Mouse (Mus musculus) thymus, adult 18-20 months (tissue): ENCODE measurements around the gene Maml3.
A peak's percentile ranks its signal among the peaks of the same experiment; 100 is the strongest.

ENCODE experiments used
- DNase-seq, 2 experiments: peaks; one replicate each; pipeline ENCODE4 v3.0.0; 2022; ENCODE audit warnings: mixed read lengths in 2 of 2

The Maml3 gene

DNA sequence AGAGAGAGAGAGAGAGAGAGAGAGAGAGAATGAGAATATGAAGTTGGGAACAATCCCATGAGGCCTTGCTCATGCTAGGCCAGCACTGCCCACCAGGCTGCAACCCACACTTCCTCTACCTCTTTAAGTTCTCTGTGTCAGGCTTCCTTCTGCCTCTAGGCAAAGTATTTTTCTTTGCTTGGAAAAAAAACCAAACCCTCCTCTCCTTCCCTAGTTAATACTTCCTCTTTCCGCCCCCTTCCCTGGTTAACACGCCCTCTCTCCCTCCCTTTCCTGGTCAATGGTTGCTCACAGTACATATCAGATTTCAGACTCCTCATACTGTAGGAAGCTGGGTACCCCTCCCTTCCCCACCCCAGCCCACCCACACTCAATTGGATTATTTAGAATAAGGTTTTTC lies 245.7 kb downstream of the Maml3 start:
- no peak for DNase-seq

DNA sequence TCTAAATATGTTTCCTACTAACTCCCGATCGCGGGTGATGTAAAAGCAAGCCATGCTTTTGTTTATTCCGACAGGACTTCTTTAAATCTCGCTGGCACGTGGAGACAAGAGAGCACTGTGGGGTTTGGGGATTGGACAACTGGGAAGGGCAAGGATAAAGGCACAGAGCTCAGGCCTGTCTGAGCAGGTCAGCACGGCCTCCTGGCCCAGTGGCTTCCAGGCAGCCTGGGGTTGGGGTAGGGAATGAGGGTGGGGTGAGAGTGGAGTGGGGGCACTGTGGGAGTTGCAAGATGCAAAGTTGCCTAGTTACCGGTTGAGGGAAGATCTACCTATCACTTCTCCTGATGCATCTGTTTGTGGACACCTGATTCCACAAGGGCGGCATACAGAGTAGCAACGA lies 250.7 kb downstream of the Maml3 start:
- no peak for DNase-seq

DNA sequence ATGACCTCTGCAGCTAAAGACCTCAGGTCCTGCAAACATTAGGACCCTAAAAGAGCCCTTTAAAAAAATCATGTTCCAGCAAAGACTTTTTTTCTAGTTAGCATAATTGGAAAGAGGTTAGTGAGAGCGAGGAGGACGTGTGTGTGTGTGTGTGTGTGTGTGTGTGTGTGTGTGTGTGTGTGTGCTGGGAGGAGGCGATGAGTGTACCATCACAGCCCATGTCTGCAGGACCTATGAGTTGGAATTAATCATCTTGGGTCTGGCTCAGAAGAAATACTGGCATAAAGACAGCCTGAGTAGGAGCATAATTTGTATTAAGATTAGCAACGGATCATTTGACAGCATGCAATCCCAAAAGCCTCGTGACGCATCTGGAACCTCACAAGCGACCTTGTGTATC lies 251.3 kb downstream of the Maml3 start:
- DNase-seq, result no peak

DNA sequence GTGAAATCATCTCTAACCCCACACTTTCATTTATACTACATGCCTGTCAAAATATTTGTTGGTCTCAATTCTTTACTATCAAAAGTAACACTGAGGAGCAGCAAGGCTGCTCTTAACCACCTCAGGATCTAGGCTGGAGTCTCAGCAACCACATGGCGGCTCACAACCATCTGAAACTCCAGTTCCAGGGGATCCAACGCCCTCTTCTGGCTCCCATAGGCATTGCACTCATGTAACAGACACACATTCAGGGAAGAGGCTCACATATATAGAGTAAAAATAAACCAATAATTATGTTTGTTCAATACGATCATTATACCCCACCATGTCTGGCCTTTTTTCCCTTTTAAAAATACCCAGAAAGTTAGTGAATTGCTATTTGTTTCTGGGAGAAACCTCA lies 252.2 kb downstream of the Maml3 start:
- no peak for DNase-seq

DNA sequence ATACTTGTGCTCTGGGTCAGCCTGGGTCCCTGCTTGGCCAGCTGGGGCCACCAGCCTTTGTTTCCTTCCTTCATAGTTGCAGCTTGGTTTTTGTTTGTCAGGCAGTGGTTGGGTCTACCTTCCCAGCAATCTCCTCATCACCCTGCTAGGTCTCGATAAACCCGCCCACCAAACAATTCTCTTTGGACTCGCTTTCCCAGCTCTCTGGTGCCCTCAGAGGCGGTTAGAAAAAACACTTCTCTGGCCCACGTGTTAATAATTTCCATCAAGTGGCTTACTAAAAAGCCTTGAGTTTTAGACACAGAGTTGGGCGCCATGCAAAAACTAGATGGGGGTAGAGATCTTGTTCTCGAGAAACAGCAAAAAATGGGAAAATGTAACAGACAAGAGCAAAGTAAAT lies 253.3 kb downstream of the Maml3 start:
- no peak for DNase-seq

DNA sequence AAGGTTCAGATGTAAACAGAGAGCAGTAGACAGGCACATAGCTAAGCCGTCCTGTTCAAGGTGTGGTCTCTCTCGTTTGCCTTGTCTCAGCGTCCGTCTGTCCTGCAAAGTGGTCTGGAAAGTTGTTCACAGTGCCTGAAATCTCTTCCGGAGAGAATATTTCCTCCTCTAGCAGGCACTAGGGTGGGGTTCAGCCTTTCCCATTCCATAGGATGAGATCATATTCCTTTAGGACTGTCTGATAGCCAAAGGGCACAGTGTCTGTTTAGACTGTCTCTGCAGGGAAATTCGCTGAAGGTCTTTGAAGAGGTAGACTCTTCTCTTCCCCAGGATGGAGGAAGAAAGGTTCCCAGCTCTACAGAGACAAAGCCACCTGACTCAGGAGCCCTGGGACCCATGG lies 255.4 kb downstream of the Maml3 start:
- DNase-seq, result no peak

DNA sequence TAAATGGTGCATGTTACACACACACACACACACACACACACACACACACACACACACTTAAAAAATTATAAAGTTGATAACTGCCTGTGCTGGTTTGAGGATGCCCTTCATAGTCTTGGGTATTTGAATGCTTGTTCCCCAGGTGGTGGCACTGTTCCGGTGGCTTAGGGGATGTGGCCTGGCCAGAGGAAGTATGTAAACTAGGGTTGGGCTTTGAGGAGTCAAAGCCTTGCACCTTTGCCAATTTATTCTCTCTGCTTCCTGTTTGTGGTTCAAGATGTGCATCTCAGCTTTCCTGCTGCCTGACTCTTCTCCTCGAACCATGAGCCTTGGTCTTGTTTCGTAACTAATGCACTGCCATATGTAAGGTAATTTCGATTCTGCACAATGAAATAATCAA lies 257.6 kb downstream of the Maml3 start:
- DNase-seq, result peak in 1 of 2 experiments; percentile 13

DNA sequence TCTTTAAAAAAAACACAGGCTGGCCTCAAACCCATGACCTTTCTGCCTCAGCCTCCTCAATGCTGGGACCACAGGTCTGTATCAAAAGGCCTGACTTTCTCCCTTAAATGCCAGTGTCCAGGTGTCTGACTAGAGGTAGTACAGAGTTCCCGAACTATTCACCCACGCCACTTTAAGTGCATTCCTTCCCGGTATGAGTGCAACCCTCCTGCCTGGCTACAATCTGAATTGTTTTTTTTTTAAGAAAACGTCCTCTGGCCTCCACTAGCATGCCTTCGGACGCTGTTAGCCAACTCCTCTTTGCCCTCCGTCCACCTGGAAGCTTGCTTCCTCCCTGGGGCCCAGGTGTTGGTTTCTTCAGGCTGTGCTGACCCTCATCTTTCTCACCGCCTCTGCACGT lies 260.6 kb downstream of the Maml3 start:
- no peak for DNase-seq

DNA sequence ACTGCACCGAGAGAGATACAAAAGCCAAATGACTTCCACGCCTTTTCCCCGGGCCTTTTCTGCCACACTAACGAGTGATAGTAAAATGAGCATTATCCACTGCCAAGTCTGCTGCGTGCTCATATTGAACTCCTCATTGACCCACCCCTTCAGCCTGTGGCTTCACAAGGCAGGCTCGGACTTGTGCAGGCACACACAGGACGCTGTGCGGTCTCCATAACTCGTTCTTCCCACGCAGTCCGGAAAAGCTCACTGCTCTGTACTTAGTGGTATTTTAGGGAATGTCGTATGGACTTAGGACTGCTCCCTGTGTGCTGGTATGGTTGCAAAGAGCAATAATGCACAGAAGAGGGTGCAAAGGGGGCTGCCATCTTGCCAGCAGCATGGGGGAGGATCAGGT lies 262.7 kb downstream of the Maml3 start:
- DNase-seq, result no peak

DNA sequence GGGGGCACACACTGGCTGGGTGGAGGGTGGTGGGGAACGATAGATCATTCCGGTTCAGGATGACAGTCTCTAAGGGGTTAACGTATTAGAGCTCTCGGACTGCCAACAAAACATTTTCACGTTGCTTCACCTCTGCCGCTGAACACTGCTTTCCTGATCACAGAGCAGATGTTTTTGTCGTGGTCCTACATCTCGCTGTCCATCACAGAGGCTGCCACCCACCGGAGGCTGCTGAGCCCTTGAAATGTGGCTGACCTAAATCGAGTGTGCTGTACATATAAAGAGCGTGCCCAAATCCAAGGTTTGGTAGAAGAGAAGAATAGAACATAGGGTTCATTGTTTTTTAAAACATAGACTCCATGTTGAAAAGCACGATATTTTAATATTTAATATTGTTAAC lies 263.3 kb downstream of the Maml3 start:
- no peak for DNase-seq

DNA sequence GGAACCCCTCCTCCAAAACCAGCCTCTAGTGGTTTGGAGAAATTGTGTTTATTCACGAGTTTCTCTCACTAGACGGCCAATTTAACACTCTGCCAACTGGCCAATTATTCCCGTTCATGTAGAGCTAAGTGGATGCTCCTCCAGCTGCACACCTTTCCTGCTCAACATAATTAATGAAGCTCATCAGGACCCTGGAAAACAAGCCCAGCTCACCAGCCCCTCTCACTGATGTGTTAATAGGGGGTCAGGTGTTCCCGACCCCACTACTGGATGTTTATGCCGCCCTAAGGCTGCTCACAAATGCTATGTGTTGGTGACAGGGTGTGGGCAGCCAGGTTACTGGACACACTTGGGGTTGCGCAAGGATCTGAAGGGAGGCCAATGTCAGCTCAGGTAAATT lies 263.7 kb downstream of the Maml3 start:
- no peak for DNase-seq

DNA sequence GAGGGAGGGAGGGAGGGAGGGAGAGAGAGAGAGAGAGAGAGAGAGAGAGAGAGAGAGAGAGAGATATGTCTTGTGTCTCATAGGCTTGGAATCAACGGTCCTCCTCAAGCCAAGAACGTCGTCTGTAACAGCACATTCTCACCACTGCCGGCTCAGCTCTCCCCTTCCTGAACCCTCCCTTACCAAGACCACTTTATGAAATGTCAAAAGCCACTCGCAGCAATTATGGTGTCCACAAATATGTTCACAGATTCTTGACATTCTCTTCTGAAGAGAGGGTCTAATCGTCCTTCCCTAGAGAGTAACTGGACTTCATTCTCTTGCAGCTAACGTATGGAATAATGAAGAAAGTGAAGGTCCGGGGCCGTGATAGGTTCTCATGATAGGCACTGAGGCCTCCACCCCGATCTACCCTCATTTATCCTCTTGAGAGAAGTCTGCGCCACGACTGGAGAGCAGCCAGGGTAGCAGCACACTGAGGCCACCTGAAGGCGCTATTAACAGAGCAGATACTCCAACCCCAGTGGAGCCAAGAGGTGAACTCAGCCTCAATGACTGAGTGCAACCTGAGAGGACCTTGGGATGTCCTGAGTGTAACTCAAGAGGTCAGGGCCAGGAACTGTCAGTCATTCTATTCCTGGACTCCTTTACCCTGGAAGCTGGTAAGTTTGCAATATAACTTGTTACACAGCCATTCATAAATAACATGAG lies 264.6 kb downstream of the Maml3 start:
- DNase-seq, result no peak

DNA sequence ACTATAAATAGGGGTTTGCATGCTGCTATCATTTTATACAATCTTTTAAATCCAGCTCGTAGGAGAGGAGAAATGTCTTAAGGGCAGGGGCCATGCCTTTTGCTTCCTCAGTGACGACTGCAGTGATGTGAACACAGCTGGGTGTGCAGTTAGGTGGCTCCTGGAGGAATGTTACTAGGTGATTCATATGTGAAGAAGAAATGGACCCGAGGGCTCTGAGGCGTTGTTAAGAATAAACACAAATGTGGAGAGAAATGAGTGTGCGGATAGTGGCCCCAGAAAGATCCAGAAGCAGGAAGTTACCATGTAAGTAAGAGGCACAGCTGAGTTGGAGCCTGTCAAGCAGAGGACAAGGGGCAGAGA lies 265.5 kb downstream of the Maml3 start:
- no peak for DNase-seq

DNA sequence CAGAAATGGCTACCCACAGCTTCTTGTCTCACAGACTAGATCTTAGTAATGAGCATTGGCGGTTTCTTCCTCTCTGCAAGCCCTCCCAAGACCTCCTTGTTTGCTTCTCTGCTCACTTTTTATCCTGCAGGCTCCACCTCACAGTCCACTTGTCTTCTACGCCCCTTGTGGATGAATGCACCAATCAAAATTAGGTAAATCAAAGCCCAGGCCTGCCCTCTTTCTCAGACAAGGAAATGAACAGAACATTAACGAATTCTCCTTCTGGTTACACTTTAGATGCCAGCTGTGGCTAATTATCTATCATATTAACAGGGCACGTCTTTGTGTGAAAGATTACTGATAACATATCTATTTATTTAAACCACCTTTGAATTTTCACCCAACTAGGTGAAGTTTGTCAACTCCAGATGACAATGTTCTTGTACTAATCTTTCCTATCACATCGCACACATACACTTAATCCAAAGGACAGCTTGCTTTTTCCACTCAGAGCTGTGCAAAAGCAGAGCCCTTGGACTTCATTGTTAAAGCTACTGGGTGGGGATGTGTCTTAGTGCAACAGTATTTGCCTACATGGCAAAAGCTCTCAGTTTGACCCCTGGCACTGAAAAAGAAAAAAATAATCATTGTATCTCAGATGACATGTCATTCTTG lies 266.1 kb downstream of the Maml3 start:
- DNase-seq, result no peak

DNA sequence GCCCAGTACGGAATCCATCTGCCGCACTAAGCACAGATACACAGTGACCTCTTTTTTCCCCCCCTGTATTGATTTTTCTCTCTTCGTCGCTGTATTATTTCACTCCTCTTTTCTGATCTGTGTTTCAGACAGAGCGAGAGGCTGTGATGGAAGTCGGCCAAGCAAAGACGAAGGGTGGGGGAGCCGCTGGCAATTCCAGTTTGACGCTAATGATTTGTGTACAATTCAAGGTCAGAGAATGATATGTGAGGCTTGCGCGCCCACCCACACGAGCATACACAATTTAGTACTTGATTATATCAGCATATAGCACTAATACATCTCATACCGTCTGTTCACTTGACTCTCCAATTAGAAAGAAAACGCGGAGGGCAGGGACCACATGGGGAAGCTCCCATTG lies 271.9 kb downstream of the Maml3 start:
- no peak for DNase-seq

DNA sequence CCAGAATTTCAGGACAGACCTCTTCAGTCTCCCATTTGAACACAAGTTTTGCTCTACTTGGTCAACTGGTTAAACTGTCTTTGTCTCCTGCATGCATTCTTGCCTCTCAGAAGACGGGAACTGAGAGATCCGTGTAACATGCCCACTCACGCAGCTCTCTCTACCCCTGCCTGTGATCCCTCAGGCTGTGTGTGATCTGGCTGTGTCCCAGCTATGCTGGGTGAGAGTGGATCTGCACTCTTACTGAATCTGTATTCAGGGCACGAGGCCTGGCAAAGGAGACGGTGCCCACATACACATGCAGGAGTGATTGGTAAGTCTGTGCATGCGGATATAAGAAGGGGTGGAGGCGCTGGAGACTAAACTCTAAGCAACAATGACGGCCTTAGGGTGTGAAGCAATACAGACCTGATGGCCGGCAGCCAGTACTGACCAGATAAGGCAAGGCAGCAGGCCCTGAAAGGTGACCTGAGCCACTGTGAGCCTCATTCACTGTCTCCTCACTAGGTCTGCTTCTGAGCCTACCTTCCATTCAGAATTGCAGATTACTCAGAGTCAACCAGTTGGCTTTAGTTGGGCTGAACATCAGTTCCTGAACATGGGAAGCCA lies 274.0 kb downstream of the Maml3 start:
- no peak for DNase-seq

DNA sequence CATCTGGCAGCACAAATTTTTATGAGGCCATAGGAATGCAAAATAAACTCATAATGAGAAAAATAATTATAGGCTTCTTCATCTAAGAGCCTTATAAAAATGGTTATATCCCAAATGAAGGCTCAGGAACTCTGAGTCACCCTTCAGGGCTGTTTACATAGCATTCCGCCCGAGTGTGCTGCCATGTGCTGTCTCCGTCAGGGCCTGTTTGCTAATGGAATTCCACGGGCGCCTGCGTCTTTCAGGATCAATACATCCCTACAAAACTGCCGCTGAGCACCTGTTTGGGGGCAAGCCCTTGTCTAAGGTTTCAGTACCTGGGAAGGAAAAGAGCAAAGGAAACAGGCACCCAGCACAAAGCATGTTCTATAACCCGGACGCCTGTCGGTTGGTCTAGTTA lies 279.3 kb downstream of the Maml3 start:
- no peak for DNase-seq

DNA sequence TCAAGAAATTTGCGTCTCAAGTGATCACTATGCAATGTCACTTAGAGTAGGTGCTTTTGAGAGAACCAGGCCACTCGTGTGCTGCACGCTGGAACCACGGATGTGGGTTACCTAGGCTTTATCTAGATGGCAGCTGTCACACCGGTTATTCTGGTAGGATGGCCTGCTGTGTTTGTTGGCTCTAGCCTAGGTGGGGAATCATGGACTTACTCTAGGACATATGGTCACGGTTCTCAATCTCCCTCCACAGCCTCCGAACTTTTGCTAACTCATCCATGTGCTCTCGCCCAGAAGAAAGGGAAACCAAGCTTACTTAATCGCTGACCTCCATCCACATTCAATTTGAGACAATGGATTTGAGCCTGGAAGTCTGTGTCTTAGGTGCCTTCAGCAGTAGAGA lies 280.4 kb downstream of the Maml3 start:
- no peak for DNase-seq

DNA sequence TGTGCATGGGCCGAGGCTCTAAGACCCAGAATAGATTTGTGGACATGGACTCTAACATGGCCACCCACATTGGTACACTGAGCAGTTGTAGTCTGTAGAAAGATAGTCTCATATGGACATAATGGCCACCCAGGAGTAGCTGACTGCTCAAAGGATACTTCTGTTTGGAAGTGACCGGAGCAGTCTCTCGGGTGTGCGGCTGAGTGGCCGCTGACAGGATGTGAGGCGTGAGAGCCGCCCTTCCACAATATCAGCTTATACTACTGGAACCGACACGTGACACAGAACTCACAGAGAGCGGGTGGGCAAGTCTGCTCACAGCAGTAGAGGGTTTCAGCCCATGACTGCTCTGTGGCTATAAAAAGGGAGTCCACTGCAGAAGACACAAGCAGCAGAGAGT lies 283.3 kb downstream of the Maml3 start:
- no peak for DNase-seq

DNA sequence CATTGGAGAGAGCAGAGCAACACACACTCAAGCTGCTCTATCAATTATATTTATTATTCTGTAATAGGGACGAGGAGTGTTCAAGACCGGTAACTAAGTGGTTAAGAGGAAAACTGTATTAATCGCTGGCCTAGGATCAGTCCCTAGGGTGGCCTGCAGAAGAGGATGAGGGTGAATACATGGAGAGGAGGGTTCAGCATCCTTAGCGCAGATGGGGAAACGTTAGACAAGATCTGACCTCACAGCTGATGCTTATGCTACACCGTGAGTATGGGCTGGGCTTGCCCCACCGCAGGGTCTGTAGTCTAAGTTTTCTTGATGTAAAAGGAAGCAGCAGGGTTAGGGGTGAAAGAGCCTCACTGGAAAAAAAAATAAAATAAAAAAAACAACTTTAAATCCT lies 285.8 kb downstream of the Maml3 start:
- no peak for DNase-seq

DNA sequence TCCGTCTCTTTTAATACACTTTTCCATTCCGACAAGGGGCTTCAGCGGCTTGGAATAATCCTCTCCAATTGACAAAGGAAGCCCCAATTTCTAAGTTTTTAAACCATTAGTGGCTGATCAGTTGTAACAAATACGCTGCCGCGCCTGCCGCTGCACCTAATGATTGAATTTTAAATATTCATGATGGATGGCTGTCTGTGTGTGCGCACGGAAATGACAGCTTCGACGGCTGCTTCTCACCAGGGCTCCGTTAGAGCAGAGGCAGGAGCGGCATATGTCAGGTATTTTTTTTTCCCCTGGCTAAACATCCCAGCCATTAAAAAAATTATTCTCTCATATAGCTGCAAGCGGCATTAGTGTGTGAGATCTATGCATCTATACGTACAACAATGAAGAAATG lies 287.0 kb downstream of the Maml3 start:
- no peak for DNase-seq

DNA sequence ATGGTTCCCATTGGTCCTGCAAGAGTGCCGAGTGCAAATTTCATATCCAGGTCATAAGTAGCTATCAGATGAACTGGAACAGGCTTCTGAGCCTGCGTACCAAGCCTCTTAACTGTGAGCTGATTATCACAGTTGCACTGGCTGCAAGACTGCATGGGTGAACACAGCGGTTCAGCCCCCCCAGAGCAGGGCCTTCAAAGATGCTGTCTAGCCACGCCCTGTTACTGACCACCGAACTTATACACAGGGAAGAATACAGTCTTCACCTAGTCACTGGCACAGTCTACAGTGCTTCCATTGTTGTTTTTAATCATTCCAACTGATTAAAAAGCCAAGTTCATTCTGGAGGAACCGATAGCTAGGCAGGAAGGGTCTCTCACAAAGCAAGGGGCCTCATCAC lies 287.5 kb downstream of the Maml3 start:
- DNase-seq, result no peak

DNA sequence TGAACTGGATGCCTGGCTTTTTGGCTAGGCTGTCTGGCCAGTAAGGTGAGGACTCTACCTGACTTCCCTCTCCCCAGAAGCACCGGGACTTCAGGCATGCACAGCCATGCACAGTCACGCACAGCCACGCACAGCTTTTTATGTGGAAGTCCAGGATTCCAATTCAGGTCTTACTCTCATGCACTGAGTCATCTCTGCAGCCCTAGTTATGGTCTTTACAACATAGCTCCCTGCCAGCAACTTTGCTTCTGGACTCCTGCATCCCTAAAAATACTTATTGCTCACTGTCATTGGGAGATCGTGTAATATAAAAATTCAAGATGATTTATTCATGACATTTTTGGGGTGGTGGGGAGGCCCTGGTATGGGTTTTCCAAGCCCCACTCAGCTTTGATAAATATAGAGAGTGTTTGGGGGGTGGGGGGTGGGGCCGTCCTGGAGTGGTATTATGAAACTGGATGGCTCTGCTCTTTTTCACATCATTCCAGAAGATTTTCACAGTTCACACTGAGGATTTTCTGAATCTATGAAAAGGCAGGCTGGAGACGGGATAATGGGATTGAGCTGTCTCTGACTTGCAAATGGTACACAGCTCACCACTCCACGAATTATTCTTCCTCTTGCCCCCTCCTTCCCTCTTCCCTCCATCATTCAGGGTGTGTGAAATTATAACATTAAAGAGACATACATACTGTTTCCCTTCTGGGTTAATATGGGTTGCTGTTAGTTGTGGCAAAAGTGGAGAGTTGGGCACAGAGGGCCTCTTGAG lies 288.2 kb downstream of the Maml3 start:
- DNase-seq, result no peak

DNA sequence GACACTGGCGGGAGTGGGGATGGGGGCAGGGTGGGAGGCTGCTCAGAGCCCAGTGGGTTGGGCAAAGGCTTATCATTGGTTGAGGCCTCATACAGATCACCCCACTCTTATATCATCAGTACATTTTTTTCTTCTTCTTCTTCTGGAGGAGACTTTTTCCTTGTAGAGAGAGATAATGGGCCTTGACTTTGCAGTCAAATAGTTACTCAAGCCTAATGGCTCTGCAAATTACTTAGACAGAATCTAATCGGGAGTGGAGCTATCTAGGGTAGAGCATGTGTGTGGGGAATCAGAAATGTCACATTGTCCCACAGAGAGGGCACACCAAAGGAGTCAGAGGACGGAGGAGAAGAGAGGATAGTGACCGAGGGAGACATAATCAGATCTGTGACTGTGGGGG lies 290.8 kb downstream of the Maml3 start:
- DNase-seq, result no peak
